Mouse (Mus musculus) layer of hippocampus, postnatal 10 days (tissue): ENCODE measurements around the gene Rcvrn. TPM values are rescaled to one million over a fixed set of nuclear protein-coding genes. Genes with fewer than 3 reads are reported as not detected.

ENCODE experiments used
- total RNA-seq, 2 experiments: library from RNA; stranded (reverse); gene quantifications; 2 replicates each; pipeline ENCODE4 v1.2.3; 2021

Gene Rcvrn
- total RNA-seq, 2 experiments from 2014 or later: 1.4 to 2.1 TPM

Other genes with a start within 250 kb of the Rcvrn start
- 100 to 1,000 TPM; 303 to 348 TPM for gene Gas7, start 239.9 kb upstream of the Rcvrn start, total RNA-seq
- under 1 TPM; 0.43 to 0.54 TPM for gene Glp2r, start 75.8 kb downstream of the Rcvrn start, total RNA-seq
- not detected for gene Gsg1l2, start 79.3 kb downstream of the Rcvrn start, total RNA-seq
- gene Dhrs7c, start 102.9 kb downstream of the Rcvrn start, total RNA-seq: under 1 TPM in 1 of 2 experiments, not detected in 1; 0.87 TPM
- 1 to 10 TPM; 9.9 to 10.0 TPM for gene Usp43, start 226.8 kb downstream of the Rcvrn start, total RNA-seq